Mouse (Mus musculus) spleen, adult 2 months (tissue): ENCODE measurements at regions not wholly inside any gene's neighbourhood (a gene's known extent, or its start where the extent isn't known, plus 50 kb on each side); places are given as distances from the start of the nearest gene placed in this dataset.

Source experiments
- CTCF ChIP-seq: fragments of 200-500 bp; IDR thresholded peaks from 2 replicates; pipeline ENCODE4 v1.5.1; 2011; ENCODE audit warnings: mild to moderate bottlenecking, inconsistent platforms; ENCODE audit not compliant: insufficient read depth, insufficient read length, insufficient replicate concordance; ENCODE audit errors: extremely low read depth
- POLR2A ChIP-seq: fragments of 200-500 bp; IDR thresholded peaks from 2 replicates; pipeline ENCODE4 v1.6.1; 2011; ENCODE audit warnings: low read depth, low read length, inconsistent platforms

- no peak for TF ChIP-seq CTCF
- no peak for TF ChIP-seq POLR2A
Observed at GRCm38 (mm10) chr19:14785661-14786060, 187.8 kb upstream of the Tle4 start.
